Mouse (Mus musculus) midbrain, embryonic 14.5 days (tissue): ENCODE measurements around the gene Sgsm1. TPM values are rescaled to one million over a fixed set of nuclear protein-coding genes. Genes with fewer than 3 reads are reported as not detected.
"Not testable (repeated sequence)": the region's sequence is repeated elsewhere in the genome, so short reads cannot be mapped to it uniquely, and the experiment has no call there.

ENCODE experiments used
- ATAC-seq: fragments of 200-750 bp; cut with Nextera tagmentation; 2 replicates; pipeline ENCODE4 v1.8.0; 2017; ENCODE audit warnings: moderate number of reproducible peaks, moderate library complexity; ENCODE audit not compliant: low FRiP score, low TSS enrichment
- DNase-seq: peaks from one replicate; pipeline ENCODE4 v3.0.0-alpha.2; 2015
- H3K27ac ChIP-seq: fragments of 300-500 bp; sonication (generic); replicated peaks from 2 replicates; pipeline ENCODE4 v1.5.1; 2014; ENCODE audit warnings: mild to moderate bottlenecking, low read depth, low read length, moderate library complexity
- H3K27me3 ChIP-seq: fragments of 300-500 bp; sonication (generic); 2 replicates; pipeline ENCODE4 v1.6.1; 2014; ENCODE audit warnings: low read length, control low read depth, mixed read lengths; ENCODE audit not compliant: control insufficient read depth, insufficient read depth
- H3K36me3 ChIP-seq: fragments of 300-500 bp; sonication (generic); 2 replicates; pipeline ENCODE4 v1.6.1; 2014; ENCODE audit warnings: low read length, control low read depth; ENCODE audit not compliant: control insufficient read depth, insufficient read depth
- H3K4me1 ChIP-seq: fragments of 300-500 bp; sonication (generic); 2 replicates; pipeline ENCODE4 v1.6.1; 2014; ENCODE audit warnings: mild to moderate bottlenecking, antibody characterized with exemption, low read length, control low read depth; ENCODE audit not compliant: control insufficient read depth, insufficient read depth
- H3K4me2 ChIP-seq: fragments of 300-500 bp; sonication (generic); 2 replicates; pipeline ENCODE4 v1.6.1; 2014; ENCODE audit warnings: mild to moderate bottlenecking, low read length, moderate library complexity
- H3K4me3 ChIP-seq: fragments of 300-500 bp; sonication (generic); replicated peaks from 2 replicates; pipeline ENCODE4 v1.5.1; 2014; ENCODE audit warnings: low read depth, low read length
- H3K9ac ChIP-seq: fragments of 300-500 bp; sonication (generic); replicated peaks from 2 replicates; pipeline ENCODE4 v1.6.1; 2014; ENCODE audit warnings: mild to moderate bottlenecking, low read length, moderate library complexity
- H3K9me3 ChIP-seq: fragments of 300-500 bp; sonication (generic); 2 replicates; pipeline ENCODE4 v1.6.1; 2016; ENCODE audit warnings: low read length, control low read depth, mixed read lengths; ENCODE audit not compliant: control insufficient read depth
- WGBS: fragments of 180-500 bp; shearing (Covaris S2); extraction: QIAGEN DNeasy Blood & Tissue Kit; methylation state at CpG from one replicate; pipeline ENCODE4 v1.1.7; 2014; 5-methylcytosine and 5-hydroxymethylcytosine counted together
- polyA plus RNA-seq: library from polyadenylated mRNA; unstranded; fragments of >200 nt; fragmentation: Nextera tagmentation; extraction: Ambion mirVana; gene quantifications from 2 replicates; pipeline ENCODE4 v1.2.1, GENCODE M21; 2014

The Sgsm1 gene
- polyA plus RNA-seq, 1 experiment from 2014 or later: 15.2 TPM

- Histone ChIP-seq H3K4me3 (no peak overlapping the region), H3K4me2 (no peak overlapping the region), H3K9me3 (no peaks in the 10 kb centered on the region), H3K27me3 (peaks cover 61% of the 10 kb centered on the region), H3K36me3 (no peaks in the 10 kb centered on the region), H3K27ac (no peak overlapping the region), H3K9ac (no peak overlapping the region), H3K4me1 (peaks cover 23% of the 10 kb centered on the region; the same call in 1 of the 2 replicates)
- ATAC-seq: no peak
- WGBS: 13% methylated on average over 13 of the region's 13 CpGs
- peak; percentile 38 for DNase-seq
These were observed 38.0 kb upstream of the Sgsm1 start for GRCm38 (mm10) chr5:113348597-113348996.

DNA sequence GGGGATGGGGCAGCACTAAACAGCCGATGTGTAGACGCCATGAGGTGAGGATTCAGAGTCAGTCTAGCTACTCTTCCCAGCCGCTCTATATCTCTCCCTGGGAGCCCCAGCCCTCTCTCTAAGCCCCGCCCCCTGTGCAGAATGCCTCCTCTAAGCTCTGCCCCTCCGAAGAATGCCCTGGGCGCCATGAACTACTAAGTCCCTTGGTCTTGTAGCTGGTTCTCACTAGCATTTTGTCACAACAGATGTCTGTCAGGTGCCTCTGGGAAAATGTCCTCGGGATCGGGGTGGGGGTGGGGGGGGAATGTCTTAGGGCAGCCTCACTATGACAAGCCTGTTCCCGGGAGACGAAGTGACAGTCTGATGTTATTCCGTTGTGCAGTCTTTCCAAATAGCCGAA, 37.0 kb upstream of the Sgsm1 start:
- no peak overlapping the region for H3K9ac ChIP-seq
- H3K27ac ChIP-seq: no peak overlapping the region
- WGBS: 27% methylated on average over 12 of the region's 12 CpGs
- H3K4me2 ChIP-seq: no peak overlapping the region
- H3K27me3 ChIP-seq: peaks cover 51% of the 10 kb centered on the region
- DNase-seq: no peak
- no peaks in the 10 kb centered on the region for H3K36me3 ChIP-seq
- no peaks in the 10 kb centered on the region for H3K9me3 ChIP-seq
- ATAC-seq: no peak
- no peak overlapping the region for H3K4me3 ChIP-seq
- peaks cover 22% of the 10 kb centered on the region; the same call in 1 of the 2 replicates for H3K4me1 ChIP-seq

GRCm38 (mm10) chr5:113346651-113347050, 36.1 kb upstream of the Sgsm1 start:
- H3K4me3 ChIP-seq, H3K27ac ChIP-seq, H3K9me3 ChIP-seq, ATAC-seq, H3K36me3 ChIP-seq, DNase-seq, H3K4me2 ChIP-seq, H3K9ac ChIP-seq: not testable (repeated sequence)
- 47% methylated on average over 6 of the region's 6 CpGs for WGBS
- Histone ChIP-seq H3K27me3 (peaks cover 51% of the 10 kb centered on the region), H3K4me1 (peaks cover 13% of the 10 kb centered on the region; the same call in 1 of the 2 replicates)

GRCm38 (mm10) chr5:113345781-113346180, 35.2 kb upstream of the Sgsm1 start:
- Histone ChIP-seq H3K27ac (no peak overlapping the region), H3K27me3 (peaks cover 44% of the 10 kb centered on the region), H3K36me3 (no peaks in the 10 kb centered on the region), H3K9ac (no peak overlapping the region), H3K4me3 (no peak overlapping the region), H3K9me3 (no peaks in the 10 kb centered on the region), H3K4me1 (peaks cover 10% of the 10 kb centered on the region; the same call in 1 of the 2 replicates), H3K4me2 (no peak overlapping the region)
- ATAC-seq (no peak), DNase-seq (no peak)
- 3% methylated on average over 11 of the region's 11 CpGs for WGBS

DNA sequence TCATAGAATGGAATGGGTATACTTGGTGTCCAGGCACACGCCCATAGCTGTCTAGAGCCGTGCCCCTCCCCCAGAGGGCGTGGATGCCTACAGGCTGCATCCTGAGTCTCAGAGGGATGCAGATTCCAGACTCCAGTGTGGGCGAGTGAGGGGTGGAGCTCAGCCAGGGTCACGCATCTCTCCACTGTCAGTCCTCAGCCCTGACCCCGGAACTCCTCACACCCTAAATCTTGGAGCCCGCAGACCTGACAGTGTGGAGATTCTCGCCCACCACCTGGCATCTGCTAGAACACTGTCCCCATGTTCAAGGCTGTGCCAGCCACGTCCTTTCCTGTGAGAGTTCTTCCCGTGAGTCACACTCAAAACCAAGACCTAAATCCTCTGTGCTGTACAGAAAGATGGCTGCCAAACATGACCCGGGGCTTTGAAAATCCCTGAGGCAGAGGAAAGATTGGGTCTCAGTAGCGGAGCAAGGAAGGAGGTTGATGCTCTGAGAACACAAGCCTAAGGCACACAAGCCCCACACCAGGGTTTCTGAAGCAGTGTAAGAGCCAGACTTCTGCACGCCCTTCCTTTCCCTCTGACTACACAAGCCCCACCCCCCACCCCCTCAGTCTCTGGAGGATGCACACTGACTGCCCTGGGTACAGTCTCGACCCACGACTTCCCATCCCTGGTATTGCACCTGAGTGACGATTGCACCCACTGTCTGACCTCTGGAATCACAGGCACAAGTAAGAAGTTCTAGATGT, 34.2 kb upstream of the Sgsm1 start:
- Histone ChIP-seq H3K9ac (no peak overlapping the region), H3K27me3 (peaks cover 37% of the 10 kb centered on the region), H3K4me3 (no peak overlapping the region), H3K9me3 (no peaks in the 10 kb centered on the region), H3K4me2 (peak overlapping the region; percentile 10; the same call in 1 of the 2 replicates), H3K4me1 (peaks cover 10% of the 10 kb centered on the region; the same call in 1 of the 2 replicates), H3K27ac (no peak overlapping the region), H3K36me3 (no peaks in the 10 kb centered on the region)
- 29% methylated on average over 16 of the region's 16 CpGs for WGBS
- no peak for DNase-seq
- no peak for ATAC-seq

DNA sequence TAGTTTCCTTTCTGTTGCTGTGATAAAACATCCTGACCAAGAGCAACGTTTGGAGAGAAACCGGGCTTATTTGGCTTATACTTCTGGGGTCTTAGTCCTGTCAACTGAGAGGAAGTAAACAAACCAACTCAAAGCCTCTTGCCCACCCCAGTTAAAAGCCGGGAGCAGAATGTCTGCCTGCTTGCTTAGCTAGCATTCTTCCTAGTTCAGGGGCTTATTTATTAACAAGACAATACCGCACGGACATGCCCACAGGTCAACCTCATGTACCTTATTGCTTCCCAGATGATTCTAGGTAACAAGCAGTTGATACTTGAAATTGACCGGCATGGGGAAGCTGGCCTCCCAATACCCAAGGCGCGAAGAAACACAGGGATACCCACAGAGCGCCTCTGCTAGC, 25.7 kb upstream of the Sgsm1 start:
- H3K9me3 ChIP-seq: peaks cover 4% of the 10 kb centered on the region; the same call in 1 of the 2 replicates
- no peak overlapping the region for H3K9ac ChIP-seq
- H3K27ac ChIP-seq: no peak overlapping the region
- no peak for ATAC-seq
- H3K4me3 ChIP-seq: no peak overlapping the region
- H3K27me3 ChIP-seq: peaks cover 30% of the 10 kb centered on the region
- no peak overlapping the region for H3K4me2 ChIP-seq
- H3K36me3 ChIP-seq: no peaks in the 10 kb centered on the region
- H3K4me1 ChIP-seq: peaks cover 8% of the 10 kb centered on the region; the same call in 1 of the 2 replicates
- DNase-seq: no peak
- 26% methylated on average over 9 of the region's 9 CpGs for WGBS

DNA sequence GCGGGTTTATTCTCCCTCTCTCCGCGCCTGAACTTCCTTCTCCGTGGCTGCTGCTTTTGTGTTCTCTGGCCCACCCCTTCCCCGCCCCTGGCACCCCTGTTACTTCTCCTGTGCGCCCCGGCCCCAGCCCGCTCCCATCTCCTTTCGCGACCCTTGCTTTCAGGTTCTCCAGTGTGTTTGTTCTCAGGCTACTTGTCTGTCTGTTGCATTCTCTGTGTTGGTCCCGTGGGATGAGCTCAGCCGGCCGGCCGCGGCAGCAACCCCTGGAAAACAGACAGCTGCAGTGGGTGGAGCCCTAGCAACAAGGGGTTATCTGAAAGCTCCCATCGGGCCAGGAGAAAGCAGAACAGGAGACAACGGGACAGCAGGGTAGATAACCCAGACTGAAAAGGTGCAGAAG, 25.1 kb upstream of the Sgsm1 start:
- H3K9me3 ChIP-seq: peaks cover 4% of the 10 kb centered on the region; the same call in 1 of the 2 replicates
- ATAC-seq (no peak), DNase-seq (peak; percentile 66)
- no peaks in the 10 kb centered on the region for H3K36me3 ChIP-seq
- peaks cover 30% of the 10 kb centered on the region for H3K27me3 ChIP-seq
- WGBS: 1% methylated on average over 17 of the region's 17 CpGs
- H3K4me3 ChIP-seq: peak overlapping the region; percentile 18; the same call in 1 of the 2 replicates
- peak overlapping the region; percentile 46 for H3K4me2 ChIP-seq
- no peak overlapping the region for H3K27ac ChIP-seq
- H3K9ac ChIP-seq: no peak overlapping the region
- peaks cover 8% of the 10 kb centered on the region; the same call in 1 of the 2 replicates for H3K4me1 ChIP-seq

- H3K4me2 ChIP-seq: peak overlapping the region; percentile 46
- peaks cover 4% of the 10 kb centered on the region; the same call in 1 of the 2 replicates for H3K9me3 ChIP-seq
- peak; percentile 35 for DNase-seq
- peak overlapping the region; percentile 18; the same call in 1 of the 2 replicates for H3K4me3 ChIP-seq
- peaks cover 30% of the 10 kb centered on the region for H3K27me3 ChIP-seq
- 5% methylated on average over 34 of the region's 34 CpGs for WGBS
- no peaks in the 10 kb centered on the region for H3K36me3 ChIP-seq
- ATAC-seq: no peak
- no peak overlapping the region for H3K9ac ChIP-seq
- no peak overlapping the region for H3K27ac ChIP-seq
- peaks cover 8% of the 10 kb centered on the region; the same call in 1 of the 2 replicates for H3K4me1 ChIP-seq
These were observed 24.3 kb upstream of the Sgsm1 start for GRCm38 (mm10) chr5:113334621-113335530.
